Mouse (Mus musculus) forebrain, embryonic 12.5 days (tissue): ENCODE measurements at regions not wholly inside any gene's neighbourhood (a gene's known extent, or its start where the extent isn't known, plus 50 kb on each side); places are given as distances from the start of the nearest gene placed in this dataset.

Experiments used
- ATAC-seq: fragments of 200-750 bp; cut with Nextera tagmentation; 2 replicates; pipeline ENCODE4 v1.8.0; 2017; ENCODE audit warnings: moderate TSS enrichment; ENCODE audit not compliant: low FRiP score
- H3K27ac ChIP-seq: fragments of 300-500 bp; sonication (generic); 2 replicates; pipeline ENCODE4 v1.5.1; 2016; ENCODE audit warnings: mild to moderate bottlenecking
- H3K27me3 ChIP-seq: fragments of 300-500 bp; sonication (generic); 2 replicates; pipeline ENCODE4 v1.6.1; 2016; ENCODE audit warnings: mild to moderate bottlenecking
- H3K36me3 ChIP-seq: fragments of 300-500 bp; sonication (generic); replicated peaks from 2 replicates; pipeline ENCODE4 v1.6.1; 2016; ENCODE audit warnings: mild to moderate bottlenecking
- H3K4me1 ChIP-seq: fragments of 300-500 bp; sonication (generic); 2 replicates; pipeline ENCODE4 v1.6.1; 2016
- H3K4me2 ChIP-seq: fragments of 300-500 bp; sonication (generic); 2 replicates; pipeline ENCODE4 v1.6.1; 2016; ENCODE audit warnings: mild to moderate bottlenecking, moderate library complexity
- H3K4me3 ChIP-seq: fragments of 300-500 bp; sonication (generic); replicated peaks from 2 replicates; pipeline ENCODE4 v1.5.1; 2016; ENCODE audit warnings: mild to moderate bottlenecking
- H3K9ac ChIP-seq: fragments of 300-500 bp; sonication (generic); 2 replicates; pipeline ENCODE4 v1.6.1; 2016; ENCODE audit warnings: mild to moderate bottlenecking
- H3K9me3 ChIP-seq: fragments of 300-500 bp; sonication (generic); 2 replicates; pipeline ENCODE4 v1.6.1; 2016
- WGBS: fragments of 180-500 bp; shearing (Covaris S2); methylation state at CpG from one replicate; pipeline ENCODE4 v1.1.7; 2016; 5-methylcytosine and 5-hydroxymethylcytosine counted together

DNA sequence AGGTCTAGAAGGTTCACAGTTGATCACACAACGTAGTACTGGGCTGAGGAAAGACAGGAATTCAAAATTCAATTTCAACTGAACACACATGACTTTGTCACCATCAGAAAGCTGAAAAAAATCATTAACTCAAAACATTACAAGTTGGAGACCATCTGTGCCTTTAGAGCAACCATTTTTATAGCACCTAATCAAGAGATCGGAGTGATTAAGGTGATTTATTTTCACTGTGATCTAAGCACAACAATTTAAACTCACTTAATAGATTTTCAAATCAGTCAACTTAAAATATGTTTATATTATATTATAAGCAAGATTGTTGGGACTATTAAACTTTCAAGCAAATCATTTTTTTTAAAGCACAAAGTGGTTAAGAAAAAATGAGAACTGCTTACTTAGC lies 165.7 kb downstream of the Tgfb2 start:
- H3K9me3 ChIP-seq: peaks cover 2% of the 10 kb centered on the region; the same call in 1 of the 2 replicates
- no peak overlapping the region for H3K4me2 ChIP-seq
- no peaks in the 10 kb centered on the region for H3K27me3 ChIP-seq
- H3K36me3 ChIP-seq: no peaks in the 10 kb centered on the region
- ATAC-seq: no peak
- no peak overlapping the region for H3K9ac ChIP-seq
- WGBS: 92% methylated on average over 2 of the region's 2 CpGs
- H3K4me1 ChIP-seq: no peaks in the 10 kb centered on the region
- H3K27ac ChIP-seq: no peak overlapping the region
- H3K4me3 ChIP-seq: no peak overlapping the region

DNA sequence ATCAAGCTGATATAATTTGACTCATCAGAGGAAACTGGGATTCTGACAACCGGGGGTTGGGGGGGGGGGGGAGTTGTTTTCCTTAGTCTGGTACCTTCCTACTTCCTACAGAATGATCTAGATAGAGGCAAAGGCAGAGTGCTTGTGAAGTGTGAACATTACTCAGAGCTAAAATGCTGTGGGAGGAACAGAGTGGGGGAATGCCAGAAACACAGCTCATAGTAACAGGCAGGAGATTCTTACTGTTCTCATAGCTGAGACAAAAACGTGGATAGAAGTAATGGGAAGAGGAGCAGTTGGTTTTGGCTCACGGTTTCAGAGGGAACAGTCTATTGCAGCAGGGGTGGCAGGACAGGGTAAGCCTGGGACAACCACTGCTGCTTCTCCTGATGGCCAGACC lies 167.6 kb downstream of the Tgfb2 start:
- ATAC-seq: no peak
- WGBS: 73% methylated on average over 3 of the region's 3 CpGs
- H3K36me3 ChIP-seq: no peaks in the 10 kb centered on the region

DNA sequence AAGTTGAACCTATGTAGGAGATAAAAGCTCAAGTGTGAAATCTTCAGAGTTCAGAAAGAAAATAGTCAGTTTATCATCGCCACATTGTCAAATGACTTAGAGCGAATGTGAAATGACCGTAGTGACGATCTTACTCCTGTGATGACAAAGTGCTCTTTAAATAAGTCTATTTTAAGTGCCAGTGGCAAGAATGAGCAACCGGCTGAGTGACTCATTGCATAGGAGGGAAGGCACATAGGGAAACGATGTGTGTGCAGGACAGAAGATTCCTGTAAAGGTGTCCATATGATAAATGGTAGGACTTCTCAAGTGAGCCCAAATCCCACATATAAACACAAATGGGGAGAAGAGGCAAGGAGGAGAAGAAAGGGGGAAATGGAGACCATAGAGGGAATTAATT lies 189.8 kb downstream of the Tgfb2 start:
- Histone ChIP-seq H3K4me3 (no peak overlapping the region), H3K36me3 (no peaks in the 10 kb centered on the region), H3K4me2 (no peak overlapping the region), H3K27me3 (no peaks in the 10 kb centered on the region), H3K9me3 (no peaks in the 10 kb centered on the region), H3K4me1 (no peaks in the 10 kb centered on the region), H3K9ac (no peak overlapping the region), H3K27ac (no peak overlapping the region)
- no peak for ATAC-seq
- 92% methylated on average over 6 of the region's 6 CpGs for WGBS

More for the DNA sequence above, 167.6 kb downstream of the Tgfb2 start:
- Histone ChIP-seq H3K9me3 (peaks cover 2% of the 10 kb centered on the region; the same call in 1 of the 2 replicates), H3K4me2 (no peak overlapping the region), H3K9ac (no peak overlapping the region), H3K27ac (no peak overlapping the region), H3K27me3 (no peaks in the 10 kb centered on the region), H3K4me3 (no peak overlapping the region), H3K4me1 (no peaks in the 10 kb centered on the region)

DNA sequence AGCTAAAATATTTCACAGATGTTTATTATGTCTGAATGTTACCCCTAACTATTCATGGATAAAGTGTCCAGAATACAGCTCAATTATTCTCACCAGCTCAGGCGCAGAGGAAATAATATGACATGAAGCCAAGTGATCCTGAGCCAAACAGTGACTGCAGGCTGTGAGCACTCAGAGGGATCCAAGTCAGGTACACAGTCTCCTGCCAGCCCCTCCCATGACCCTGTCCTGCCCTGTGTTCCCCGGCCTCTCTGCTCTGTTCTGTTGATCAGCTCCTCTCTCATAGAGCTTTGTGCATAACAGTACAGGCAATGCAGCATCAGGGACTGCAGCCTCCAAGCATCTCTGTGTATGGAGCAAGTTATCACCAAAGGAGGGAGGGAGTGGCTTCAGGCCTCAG lies 190.7 kb downstream of the Tgfb2 start:
- H3K4me2 ChIP-seq: no peak overlapping the region
- no peak overlapping the region for H3K9ac ChIP-seq
- 65% methylated on average over 2 of the region's 2 CpGs for WGBS
- no peaks in the 10 kb centered on the region for H3K9me3 ChIP-seq
- H3K27ac ChIP-seq: no peak overlapping the region
- H3K36me3 ChIP-seq: no peaks in the 10 kb centered on the region
- H3K27me3 ChIP-seq: no peaks in the 10 kb centered on the region
- H3K4me1 ChIP-seq: 0 out of 2 replicates have a peak, but pooled peaks cover 2% of the 10 kb centered on the region
- ATAC-seq: no peak
- no peak overlapping the region for H3K4me3 ChIP-seq

DNA sequence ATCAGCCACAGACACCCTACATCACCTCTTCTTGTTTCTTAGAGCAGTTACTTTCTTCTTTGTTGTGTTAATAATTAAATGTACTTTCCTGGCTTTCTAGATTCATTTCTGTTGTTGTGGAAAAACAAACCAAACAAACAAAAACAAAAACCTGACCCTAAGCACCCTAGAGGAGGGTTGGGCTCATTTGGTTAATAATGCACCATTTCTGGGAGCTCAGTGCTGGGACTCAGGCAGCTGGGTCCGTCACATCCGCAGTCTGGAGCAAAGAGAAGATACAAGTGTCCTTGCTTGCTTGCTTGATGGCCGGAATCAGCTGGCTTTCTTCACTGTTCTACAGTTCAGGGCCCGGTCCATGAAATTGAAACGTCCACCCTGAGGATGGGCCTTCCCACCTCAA lies 191.9 kb downstream of the Tgfb2 start:
- no peak overlapping the region for H3K4me3 ChIP-seq
- ATAC-seq: no peak

DNA sequence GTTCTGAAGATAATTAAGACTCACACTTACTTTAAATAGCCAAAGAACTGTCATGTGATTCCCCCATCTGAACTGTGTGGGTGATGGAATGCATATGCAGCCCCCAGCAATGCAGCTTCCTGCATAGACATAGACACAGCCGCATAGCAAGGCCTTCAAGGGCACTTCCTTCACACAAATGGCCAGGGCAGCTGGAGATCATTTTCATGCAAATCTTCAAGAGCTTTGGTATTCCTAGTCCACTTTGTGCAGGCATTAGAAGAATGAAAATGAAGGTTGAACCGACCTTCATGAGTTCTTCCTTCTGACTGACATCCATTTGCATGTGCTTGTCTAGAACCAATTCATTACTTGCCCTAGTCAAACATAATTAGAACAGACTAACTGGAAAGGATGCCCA lies 195.3 kb downstream of the Tgfb2 start:
- H3K9ac ChIP-seq: no peak overlapping the region
- no peak for ATAC-seq
- 35% methylated on average over 2 of the region's 2 CpGs for WGBS

More for the DNA sequence above, 191.9 kb downstream of the Tgfb2 start:
- H3K9ac ChIP-seq: no peak overlapping the region
- 69% methylated on average over 5 of the region's 5 CpGs for WGBS
- no peaks in the 10 kb centered on the region for H3K36me3 ChIP-seq
- H3K27me3 ChIP-seq: no peaks in the 10 kb centered on the region
- H3K9me3 ChIP-seq: no peaks in the 10 kb centered on the region
- H3K4me1 ChIP-seq: 0 out of 2 replicates have a peak, but pooled peaks cover 2% of the 10 kb centered on the region
- H3K4me2 ChIP-seq: no peak overlapping the region
- no peak overlapping the region for H3K27ac ChIP-seq

DNA sequence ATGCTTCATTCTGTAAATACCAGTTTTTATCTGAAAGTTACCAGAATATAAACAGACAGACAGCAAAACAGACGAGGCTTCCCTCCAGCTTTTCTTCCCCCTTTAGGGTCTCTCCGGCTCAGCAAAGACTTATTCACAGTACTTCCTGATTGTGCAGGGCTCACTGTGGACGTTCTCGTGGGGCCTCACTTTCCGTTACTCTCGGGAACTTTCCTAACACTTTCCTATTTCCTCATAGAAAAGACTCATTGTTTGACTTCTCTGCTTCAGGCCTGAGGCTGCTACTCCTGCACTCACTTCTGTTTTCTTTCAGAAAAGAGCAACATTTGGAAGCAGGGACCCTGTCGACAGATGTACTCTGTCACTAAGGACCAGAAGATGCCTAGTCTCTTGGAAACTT lies 197.4 kb downstream of the Tgfb2 start:
- H3K4me2 ChIP-seq: no peak overlapping the region
- H3K4me1 ChIP-seq: peaks cover 19% of the 10 kb centered on the region; the same call in 1 of the 2 replicates
- no peaks in the 10 kb centered on the region for H3K27me3 ChIP-seq
- no peaks in the 10 kb centered on the region for H3K9me3 ChIP-seq
- whole genome bisulfite sequencing: 59% methylated on average over 7 of the region's 7 CpGs
- no peak overlapping the region for H3K9ac ChIP-seq
- no peaks in the 10 kb centered on the region for H3K36me3 ChIP-seq
- no peak overlapping the region for H3K27ac ChIP-seq
- ATAC-seq: no peak
- no peak overlapping the region for H3K4me3 ChIP-seq

More for the DNA sequence above, 195.3 kb downstream of the Tgfb2 start:
- Histone ChIP-seq H3K4me3 (no peak overlapping the region), H3K36me3 (no peaks in the 10 kb centered on the region), H3K4me1 (peaks cover 14% of the 10 kb centered on the region; the same call in 1 of the 2 replicates), H3K9me3 (no peaks in the 10 kb centered on the region), H3K27me3 (no peaks in the 10 kb centered on the region), H3K27ac (no peak overlapping the region), H3K4me2 (no peak overlapping the region)

DNA sequence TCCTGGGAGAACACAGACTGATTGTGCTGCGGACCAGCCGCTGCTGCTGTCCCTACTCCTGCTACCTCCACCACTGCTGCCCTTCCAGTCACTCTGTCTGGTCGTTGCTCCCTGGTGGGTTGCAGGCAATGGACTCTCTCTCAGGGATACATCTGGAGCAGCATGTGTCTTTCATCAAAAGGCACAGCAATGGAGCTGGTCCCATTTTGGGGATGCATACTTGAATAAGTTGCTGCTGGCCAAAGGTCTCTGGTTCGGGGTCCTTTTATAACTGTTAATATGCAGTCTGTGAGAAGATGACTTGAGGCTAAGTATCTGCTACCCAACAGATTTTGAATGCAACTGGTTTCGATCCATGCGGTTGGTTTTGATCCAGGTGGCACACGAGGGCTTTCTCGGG lies 197.8 kb downstream of the Tgfb2 start:
- peaks cover 19% of the 10 kb centered on the region; the same call in 1 of the 2 replicates for H3K4me1 ChIP-seq
- no peak overlapping the region for H3K4me3 ChIP-seq
- no peaks in the 10 kb centered on the region for H3K9me3 ChIP-seq
- no peak overlapping the region for H3K9ac ChIP-seq
- no peaks in the 10 kb centered on the region for H3K27me3 ChIP-seq
- 81% methylated on average over 8 of the region's 8 CpGs for WGBS
- ATAC-seq: no peak
- no peaks in the 10 kb centered on the region for H3K36me3 ChIP-seq
- H3K27ac ChIP-seq: no peak overlapping the region
- no peak overlapping the region for H3K4me2 ChIP-seq

DNA sequence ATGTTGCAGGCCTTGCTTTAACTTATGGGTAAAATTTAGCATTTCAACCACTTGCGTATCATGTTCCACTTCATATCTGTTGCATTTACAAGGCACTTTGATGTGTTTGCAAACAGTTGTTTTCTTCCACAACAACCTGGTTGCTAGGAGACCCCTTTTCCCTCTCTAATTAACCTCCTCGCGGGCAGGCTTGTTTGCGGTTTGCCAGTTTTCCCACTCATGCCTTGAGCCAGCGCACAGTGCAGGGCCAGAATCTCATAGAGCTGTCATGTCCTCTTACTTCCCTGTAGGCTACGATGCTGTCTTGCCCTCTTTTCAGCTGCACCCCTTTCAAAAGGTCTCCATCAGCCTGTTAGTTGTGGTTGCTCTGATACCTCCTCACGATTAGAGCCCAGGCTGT lies 199.3 kb downstream of the Tgfb2 start:
- H3K9me3 ChIP-seq: no peaks in the 10 kb centered on the region
- H3K27me3 ChIP-seq: no peaks in the 10 kb centered on the region
- peaks cover 19% of the 10 kb centered on the region; the same call in 1 of the 2 replicates for H3K4me1 ChIP-seq
- peak; percentile 67; the same call in 1 of the 2 replicates for ATAC-seq
- no peak overlapping the region for H3K4me3 ChIP-seq
- 45% methylated on average over 7 of the region's 7 CpGs for WGBS
- peak overlapping the region; percentile 46; the same call in 1 of the 2 replicates for H3K27ac ChIP-seq
- no peaks in the 10 kb centered on the region for H3K36me3 ChIP-seq
- no peak overlapping the region for H3K9ac ChIP-seq
- H3K4me2 ChIP-seq: no peak overlapping the region

DNA sequence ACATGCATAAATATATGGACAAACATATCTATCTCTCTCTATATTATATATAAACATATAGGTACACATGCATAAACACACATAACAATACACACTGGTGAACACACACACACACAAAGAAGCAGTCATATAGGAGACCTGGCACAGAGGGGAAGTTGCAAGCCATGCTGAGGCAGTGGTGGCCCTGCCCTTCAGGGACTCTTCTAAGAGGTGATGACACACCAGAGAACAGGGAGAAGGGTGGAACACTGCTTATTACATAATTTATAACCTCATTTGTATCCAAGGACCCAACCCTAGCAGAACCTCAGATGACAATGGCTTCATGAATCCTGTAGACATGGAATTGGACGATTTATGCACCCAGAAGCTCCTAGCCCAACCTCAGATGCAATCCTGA lies 199.9 kb downstream of the Tgfb2 start:
- ATAC-seq: 0 out of 2 replicates have a peak, but pooled peaks have one; percentile 7
- H3K4me2 ChIP-seq: no peak overlapping the region
- H3K9ac ChIP-seq: no peak overlapping the region
- H3K4me3 ChIP-seq: no peak overlapping the region
- no peaks in the 10 kb centered on the region for H3K27me3 ChIP-seq
- peak overlapping the region; percentile 46; the same call in 1 of the 2 replicates for H3K27ac ChIP-seq
- H3K9me3 ChIP-seq: no peaks in the 10 kb centered on the region
- peaks cover 19% of the 10 kb centered on the region; the same call in 1 of the 2 replicates for H3K4me1 ChIP-seq
- WGBS: 67% methylated on average over 1 of the region's 1 CpGs
- H3K36me3 ChIP-seq: no peaks in the 10 kb centered on the region

DNA sequence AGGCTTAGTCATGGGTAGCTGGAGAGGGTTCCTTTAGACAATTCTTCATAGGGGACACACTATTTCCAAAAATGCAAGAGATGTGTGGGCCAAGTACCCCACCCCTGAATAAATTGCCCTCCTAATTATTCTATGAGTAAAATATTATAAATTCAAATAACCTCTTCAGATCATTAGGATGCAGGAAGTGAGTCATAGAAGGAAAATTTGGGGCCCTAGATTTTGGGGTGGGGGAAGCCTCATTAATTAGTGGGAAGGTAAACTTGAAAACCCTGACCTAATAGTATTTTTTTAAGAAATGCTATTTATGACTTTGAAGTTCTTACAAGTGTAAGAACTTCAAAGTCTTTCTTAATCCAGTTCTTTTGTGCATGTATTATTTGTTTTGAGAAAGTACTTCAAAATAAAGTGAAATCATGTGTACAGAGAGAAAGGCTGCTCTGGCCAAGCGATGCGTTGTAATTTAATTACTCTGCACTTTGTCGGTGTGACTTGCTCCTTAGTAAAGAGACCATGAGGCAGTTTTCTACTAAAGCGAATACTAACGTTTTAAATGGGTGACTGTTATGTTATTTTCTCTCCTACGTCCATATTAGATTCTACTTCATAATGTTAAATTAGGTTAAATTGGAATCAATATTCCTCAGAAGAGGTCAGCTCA lies 200.6 kb downstream of the Tgfb2 start:
- Histone ChIP-seq H3K9me3 (no peaks in the 10 kb centered on the region), H3K9ac (no peak overlapping the region), H3K27me3 (no peaks in the 10 kb centered on the region), H3K4me2 (no peak overlapping the region), H3K27ac (0 out of 2 replicates have a peak overlapping the region, but pooled peaks have one; percentile 21), H3K4me3 (no peak overlapping the region), H3K4me1 (peaks cover 17% of the 10 kb centered on the region; the same call in 1 of the 2 replicates), H3K36me3 (no peaks in the 10 kb centered on the region)
- WGBS: 25% methylated on average over 6 of the region's 6 CpGs
- peak; percentile 76 for ATAC-seq

DNA sequence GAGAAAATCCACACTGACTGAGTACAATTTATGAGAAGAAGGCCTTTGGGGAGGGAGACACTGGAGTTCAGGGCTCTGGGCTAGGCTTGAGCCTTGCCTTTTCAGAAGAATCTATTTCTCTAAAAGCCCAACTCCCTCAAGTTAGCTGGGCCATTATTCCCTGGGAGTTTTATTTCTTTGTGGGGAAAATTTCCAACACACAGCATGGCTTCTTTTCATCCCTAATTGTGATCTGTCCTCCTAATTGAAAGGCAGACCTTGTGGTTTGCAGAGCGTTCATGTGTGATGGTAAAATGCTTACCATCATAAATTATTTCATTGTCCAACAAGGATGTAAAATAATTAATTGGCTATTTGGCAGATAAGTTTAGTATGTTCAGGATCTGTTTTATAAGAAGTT lies 204.1 kb downstream of the Tgfb2 start:
- no peak overlapping the region for H3K9ac ChIP-seq
- no peaks in the 10 kb centered on the region for H3K27me3 ChIP-seq
- no peak overlapping the region for H3K4me3 ChIP-seq
- H3K36me3 ChIP-seq: no peaks in the 10 kb centered on the region
- no peak overlapping the region for H3K27ac ChIP-seq
- no peak for ATAC-seq
- WGBS: 40% methylated on average over 1 of the region's 1 CpGs
- H3K9me3 ChIP-seq: no peaks in the 10 kb centered on the region
- peaks cover 14% of the 10 kb centered on the region; the same call in 1 of the 2 replicates for H3K4me1 ChIP-seq
- no peak overlapping the region for H3K4me2 ChIP-seq

DNA sequence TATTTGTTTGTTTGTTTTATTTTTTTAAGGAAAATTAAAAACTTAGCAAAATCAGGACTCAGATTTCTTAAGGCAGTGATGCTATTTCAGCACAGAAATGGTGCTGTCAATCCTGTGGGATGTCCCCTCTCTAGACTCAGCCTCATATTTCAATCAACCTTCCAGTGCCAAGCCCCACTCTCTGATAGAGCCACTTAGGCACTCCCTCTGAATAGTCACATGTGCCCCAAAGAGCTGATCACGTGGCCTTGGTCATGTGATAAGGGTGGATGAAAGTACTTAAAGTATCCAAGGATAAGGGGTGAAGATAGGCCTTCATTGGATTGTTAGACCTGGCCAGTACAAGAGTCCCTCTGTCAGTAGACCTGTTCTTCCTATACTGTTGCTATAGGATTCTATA lies 207.9 kb downstream of the Tgfb2 start:
- no peak for ATAC-seq
- Histone ChIP-seq H3K4me2 (no peak overlapping the region), H3K4me3 (no peak overlapping the region), H3K9ac (no peak overlapping the region), H3K27ac (no peak overlapping the region), H3K27me3 (no peaks in the 10 kb centered on the region), H3K4me1 (no peaks in the 10 kb centered on the region), H3K36me3 (no peaks in the 10 kb centered on the region), H3K9me3 (no peaks in the 10 kb centered on the region)
- 66% methylated on average over 1 of the region's 1 CpGs for WGBS
